Mouse (Mus musculus) megakaryocyte, embryonic 14.5 days (primary cell): ENCODE results near the gene B4galt3.

Source experiments
- FLI1 ChIP-seq: IDR thresholded peaks from 2 replicates; pipeline ENCODE4 v1.6.1; 2012; ENCODE audit warnings: low read length, inconsistent platforms, mixed read lengths
- GATA1 ChIP-seq: IDR thresholded peaks from 3 replicates; pipeline ENCODE4 v1.6.1; 2012; ENCODE audit warnings: mixed read lengths, low read length, inconsistent platforms, borderline replicate concordance

DNA sequence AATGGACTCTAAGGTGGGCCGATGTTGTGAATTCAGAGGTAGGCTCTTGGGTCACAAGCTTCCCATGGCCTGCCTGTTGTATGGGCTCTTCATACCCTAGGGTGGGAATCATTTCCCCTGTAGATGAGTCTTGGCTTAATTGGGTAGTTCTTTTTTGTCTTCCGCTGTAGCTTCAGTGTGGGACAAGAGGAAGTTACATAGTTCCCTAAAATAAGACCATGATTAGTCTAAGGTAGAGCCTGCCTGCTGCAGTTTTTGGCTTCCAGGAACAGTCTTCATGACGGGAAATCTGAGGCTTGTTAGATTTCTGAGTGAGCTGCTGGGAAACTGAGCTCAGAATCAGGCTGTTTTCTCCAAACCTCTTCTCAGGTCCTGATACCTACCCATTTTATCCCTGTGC, 2.0 kb downstream of the B4galt3 start:
- TF ChIP-seq GATA1 (no peak), FLI1 (no peak)
